Mouse (Mus musculus) embryo, embryonic 9.5 days (tissue): ENCODE data around the gene Vdr.

ENCODE experiments used
- DNase-seq: peaks from one replicate; pipeline ENCODE4 v3.0.0-alpha.2; 2017; ENCODE audit errors: extremely low spot score

Vdr gene

DNA sequence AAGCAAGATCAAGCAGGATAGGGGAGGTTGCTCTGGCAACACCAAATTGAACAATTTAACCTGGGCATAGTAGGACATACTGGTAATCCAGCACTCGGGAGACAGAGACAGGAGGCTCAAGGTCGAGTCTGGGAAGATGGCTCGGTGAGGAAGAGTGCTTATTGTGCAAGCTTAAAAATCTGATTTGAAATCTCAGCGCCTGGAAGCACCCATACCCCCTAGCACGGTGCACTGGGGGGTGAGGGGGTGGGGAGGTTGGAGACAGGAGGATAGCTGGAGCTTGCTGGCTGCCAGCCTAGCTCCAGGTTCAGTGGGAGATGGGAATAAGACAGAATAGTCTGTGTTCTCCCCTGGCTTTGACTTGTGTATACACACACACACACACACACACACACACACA lies 9.9 kb upstream of the Vdr start:
- DNase-seq = no peak

DNA sequence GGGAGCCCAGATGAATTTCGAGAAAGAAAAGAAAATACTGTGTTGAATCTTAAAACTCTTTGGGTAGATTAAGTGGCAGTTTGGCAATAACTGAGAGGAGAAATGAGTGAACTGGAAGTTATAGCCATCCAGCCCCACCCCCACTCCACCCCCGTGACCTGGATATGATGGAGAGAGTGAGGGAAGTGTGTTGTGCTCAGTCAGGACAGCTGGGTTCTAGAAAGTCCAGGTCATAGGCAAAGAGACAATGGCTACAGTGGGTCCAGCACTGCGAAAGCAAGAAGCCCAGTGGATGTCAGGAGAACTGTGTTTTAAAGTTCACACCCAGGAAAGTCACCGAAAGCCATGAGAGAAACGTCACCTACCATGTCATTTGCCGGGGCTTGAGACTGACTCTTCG lies 8.8 kb upstream of the Vdr start:
- DNase-seq = no peak

DNA sequence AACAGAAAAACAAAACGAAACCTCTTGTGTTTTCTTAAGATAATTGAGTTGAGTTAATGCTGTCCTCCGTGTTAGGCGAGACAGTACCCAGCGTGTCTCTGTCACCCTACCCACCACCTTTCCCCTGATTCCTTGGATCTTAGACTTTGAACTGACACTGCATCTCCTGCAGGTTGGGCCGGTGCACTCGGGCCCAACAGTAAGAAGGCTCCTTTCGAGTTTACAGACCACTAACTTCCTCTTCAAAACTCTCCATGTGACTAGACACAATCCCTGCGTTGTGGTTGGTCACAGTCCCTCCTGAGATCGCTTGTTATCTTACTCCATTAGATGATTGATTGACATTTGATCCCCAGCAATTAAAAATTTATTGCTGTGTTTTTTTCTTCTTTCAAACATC lies 7.6 kb upstream of the Vdr start:
- DNase-seq = no peak

DNA sequence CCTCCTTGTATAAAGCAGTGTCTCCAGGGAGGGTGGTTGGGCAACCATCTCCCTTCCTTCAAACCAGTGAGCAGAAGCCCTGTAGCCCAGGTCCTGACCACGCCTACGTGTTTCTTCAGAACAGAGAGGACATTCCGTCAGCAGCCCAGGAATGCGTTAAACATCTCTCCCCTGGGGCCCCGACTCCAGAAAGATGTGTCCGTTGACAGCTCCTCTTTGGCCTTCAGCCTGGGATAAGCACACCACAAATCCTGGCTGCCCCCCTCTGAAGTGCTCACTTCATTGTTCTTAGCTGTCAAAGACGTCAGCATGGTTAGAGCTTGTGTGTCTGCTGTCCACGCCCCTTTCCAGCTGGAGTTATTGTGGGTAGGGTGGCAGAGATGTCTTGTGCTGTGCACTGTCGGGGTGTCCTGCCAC lies 3.9 kb upstream of the Vdr start:
- DNase-seq = peak; percentile 53

DNA sequence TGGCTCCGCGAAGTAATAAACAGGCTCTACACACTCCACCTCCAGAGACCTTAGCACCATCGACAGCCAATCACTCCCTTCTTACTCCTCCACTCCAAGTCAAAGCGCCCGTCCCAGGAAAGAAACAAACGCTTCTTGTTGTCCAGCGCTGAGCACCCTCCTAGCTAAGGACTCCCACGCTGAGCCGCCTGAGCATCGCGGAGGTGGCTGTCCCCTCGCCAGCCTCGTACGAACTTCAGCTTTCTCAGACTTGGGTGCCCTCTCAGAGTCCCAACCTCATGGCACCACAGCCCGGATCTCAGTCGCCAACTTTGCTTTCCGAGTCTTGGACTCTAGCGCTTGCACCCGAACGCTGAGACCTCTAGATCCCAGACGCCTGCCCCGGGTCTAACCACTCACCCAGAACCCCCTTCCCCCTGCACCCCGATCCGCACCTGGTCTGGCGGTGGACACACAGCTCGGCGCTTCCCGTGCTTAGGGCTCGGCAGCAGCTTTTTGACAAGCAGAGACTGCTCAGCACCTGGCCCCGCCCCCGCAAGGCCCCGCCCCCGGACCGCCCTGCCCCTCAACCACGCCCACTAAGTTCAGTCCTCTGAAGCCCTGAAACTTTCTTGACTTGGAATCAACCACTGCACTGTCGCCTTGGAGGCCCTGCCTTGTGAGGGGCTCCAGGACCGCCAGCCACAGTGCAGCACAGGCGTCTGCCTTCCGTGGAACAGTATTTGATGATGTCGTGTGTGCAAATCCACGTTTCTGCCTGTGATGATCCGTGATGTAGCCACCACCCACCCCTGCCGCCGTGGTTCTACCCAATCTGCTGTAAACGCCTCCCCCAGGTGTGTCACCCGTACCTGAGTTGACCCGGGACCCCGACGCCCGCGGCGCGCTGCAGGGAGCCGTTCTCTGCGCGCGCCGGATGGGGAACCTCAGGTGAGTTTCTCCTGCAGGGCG lies 2.4 kb downstream of the Vdr start:
- peak; percentile 85 for DNase-seq

DNA sequence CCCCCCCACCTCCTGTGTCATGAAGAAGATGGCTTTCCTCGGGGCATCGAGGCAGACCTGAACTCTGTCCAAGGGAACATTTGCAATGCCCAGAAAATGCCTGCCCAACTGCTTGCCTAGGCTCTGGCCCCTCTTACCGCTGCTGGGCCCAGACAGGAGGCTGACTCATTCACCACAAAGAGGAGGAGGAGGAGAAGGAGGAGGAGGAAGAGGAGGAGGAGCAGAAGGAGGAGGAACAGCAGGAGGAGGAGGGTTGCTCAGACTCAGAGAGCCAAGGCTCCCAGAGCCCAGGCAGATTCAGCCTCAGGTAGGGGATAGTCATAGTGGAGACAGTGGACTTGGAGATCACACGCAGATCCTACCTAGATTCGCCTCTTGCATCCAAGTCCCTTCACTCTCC lies 3.2 kb downstream of the Vdr start:
- no peak for DNase-seq

DNA sequence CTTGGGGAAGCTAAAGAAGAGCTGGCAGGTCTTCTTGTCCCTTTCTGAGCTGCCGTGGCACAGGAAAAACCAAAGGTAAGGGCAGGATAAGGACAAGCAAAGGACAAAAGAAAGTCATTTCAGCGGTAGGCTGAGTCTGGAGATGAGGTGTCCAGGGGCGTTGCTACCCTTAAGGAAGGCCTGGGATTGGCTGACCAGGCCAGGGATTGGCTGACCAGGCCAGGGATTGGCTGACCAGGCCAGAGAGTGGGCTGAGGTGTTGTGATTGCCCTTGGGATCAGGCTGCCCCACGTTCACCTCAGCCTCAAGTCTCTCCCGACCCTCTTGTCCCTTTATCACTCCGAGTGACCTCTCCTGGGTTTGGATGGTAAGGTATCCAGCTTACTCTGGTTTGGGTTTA lies 5.1 kb downstream of the Vdr start:
- no peak for DNase-seq

DNA sequence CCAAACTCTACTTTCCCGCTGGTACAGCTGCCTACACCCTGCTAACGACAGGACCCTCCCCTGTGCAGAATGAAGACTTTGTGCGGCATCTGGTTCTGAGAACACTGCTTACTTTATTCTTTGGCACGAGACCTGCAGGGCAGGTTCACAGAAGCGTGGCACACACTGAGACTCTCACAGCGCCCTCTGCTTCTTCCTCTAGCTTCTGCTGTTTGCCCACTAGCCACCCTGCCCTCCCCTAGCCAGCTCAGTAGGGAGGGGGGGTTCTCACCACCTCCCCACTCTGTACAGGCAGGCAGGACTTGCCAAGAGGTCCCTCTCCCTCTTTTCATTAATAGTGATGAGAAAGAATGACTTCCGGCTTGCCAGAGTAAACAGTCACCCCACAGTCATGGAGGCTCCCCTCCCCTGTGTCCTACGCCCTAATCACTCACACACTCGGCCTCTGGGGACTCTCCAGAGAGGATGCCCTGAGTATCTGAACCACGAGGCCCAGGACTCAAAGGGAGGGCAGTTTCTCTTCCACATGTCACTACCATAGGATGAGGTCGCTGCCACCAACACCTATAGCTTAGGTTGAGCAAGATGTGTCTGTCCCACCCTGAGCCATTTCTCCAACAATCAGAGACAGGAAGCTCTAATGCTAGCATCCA lies 6.0 kb downstream of the Vdr start:
- DNase-seq = no peak

DNA sequence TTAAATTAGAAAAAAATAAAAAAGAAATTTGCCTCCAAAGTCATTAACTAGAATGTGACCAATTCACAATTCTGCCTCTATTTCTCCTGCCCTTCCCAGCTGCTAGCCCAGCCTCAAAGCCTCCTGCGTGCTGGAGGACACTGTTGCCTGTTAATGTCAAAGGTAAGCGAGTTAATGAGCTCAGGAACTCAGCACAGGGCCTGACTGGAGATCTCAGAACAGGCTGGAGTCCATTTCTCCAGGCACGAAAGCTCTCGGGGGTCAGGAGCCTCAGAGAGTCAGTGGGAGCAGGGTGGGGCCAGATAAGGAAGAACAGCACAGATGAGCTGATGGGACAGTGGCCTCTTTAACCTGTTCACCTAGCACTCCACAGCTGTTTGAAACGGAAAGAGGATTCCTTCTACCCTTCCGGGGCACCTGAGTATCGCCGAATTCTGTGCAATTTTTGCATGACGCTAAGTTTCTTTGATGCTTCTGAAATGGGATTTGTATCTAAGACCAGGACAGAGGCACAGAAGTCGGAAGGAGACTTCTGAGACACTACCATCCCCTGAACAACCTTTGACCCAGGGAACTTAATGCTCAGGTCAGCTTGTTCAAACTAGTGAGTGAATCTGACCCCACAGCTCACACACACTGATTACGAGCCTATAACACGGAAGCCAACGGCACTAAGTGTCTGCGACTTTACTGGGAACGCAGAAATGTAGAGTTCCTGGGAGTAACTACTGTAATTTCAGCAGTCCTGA lies 7.0 kb downstream of the Vdr start:
- no peak for DNase-seq

DNA sequence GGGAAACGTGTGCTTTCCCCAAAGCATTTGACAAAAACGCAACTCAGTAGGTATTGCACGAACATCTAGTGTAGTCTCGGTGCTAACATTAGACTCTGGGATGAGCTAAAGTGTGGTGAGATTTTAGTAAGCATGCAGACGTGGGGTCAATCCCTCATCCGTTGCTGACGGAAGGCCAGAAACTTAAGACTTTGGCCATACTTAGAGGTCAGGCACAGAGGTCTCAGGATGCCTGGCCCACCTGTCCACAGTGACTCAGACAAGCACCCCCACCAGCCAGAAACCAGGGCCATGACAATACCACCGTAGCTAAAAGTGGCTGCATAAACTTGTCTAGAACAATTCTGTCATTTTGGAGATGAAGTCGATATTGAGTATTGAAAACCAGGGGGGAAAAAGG lies 9.4 kb downstream of the Vdr start:
- DNase-seq = no peak

DNA sequence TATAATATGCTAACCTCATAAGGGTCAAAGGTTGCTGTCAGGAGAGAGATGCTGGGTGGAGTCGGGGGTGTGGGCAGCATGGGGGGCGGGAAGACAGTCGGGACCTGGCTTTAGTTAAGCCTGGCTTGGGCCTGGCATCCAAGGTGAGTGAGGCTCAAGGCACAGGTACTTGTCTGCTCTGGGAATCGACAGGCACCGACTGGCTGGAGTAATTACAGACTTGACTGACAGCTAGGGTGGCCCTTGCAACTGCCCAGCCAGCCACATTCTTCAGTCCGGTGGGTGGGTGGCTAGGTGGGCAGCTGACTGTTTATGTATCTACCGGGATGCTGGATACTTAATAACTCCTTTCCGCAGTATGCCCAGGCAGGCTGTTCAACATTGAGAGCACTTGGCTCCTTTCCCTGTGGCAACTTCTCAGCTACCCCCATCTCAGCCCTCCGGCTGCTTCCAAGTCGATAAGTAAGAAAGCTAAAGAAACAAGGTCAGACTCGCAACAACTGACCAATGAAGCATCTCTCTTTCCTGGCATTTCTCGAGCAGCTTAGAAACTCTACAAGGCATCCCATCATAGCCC lies 10.0 kb downstream of the Vdr start:
- DNase-seq = no peak

DNA sequence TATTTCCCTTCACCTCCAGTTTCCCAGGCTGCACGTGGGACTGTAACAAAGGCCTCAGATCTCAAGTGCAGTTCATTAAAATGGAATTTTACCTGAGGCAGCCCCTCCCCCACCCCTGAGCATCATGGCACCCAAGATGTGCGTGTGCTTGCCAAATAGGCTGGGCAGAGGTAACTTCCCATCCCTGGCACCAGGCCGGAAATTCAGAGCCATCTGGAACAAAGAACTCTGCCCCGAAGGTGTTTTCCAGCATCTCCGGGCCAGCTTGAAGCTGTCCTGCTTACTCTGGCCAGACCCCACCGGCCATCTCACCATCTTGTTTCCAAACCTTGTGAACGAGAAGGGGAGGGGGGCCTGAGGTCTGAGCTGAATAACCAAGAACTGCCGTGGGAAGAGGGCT lies 10.7 kb downstream of the Vdr start:
- DNase-seq = no peak

DNA sequence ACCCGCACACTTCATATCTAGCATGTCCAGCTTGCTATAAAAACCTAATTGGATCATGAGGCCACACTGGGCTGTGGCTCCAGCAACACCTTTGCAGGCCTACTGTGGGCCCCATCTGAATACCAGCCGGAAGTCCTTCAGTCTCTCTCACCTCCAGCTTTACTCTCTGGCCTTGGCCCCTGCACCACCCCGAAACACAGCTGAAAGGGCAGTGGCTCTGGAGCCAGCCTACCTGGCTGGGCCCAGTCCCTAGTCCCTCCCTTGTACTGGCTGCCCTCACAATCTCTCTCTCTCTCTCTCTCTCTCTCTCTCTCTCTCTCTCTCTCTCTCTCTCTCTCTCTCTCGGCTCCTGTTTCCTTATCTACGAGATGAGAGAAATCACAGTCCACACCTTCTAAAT lies 11.6 kb downstream of the Vdr start:
- no peak for DNase-seq

DNA sequence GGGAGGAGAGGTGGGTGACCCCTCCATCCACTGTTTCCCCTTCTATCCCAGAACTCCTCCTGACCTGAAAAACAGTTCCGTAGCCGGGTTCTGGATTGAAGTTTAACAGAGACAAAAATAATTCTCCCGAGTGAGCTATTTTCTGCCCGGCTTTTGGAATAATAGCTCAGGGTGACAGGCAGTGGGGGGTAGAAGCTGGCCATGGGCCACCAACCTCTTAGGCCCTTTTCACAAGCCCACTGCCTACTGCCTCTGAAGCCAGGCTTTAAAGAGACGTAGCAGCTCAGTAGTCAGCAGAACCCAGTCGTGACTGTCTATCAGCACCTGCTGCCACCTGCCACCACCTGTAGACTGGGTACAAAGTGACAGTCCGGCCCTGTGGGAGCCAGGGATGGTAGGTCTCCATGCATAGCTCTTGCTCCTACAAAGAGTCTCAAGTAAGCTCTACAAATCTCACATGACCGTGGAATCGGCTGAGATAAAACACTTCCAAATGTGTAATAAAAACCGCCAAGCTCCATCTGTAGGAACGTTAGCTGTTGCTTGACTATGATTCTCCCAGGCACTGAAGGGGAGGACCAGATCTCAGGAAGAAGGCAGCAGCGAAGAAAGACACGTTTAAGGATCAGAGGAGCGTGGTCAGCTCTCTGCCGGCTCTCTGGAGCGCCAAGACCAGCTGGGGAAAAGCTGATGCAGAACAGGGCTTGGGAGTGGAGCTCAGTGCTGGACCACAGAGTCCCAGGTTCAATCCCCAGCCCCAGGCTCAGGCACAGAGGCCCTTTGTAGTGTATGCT lies 13.4 kb downstream of the Vdr start:
- DNase-seq = no peak

DNA sequence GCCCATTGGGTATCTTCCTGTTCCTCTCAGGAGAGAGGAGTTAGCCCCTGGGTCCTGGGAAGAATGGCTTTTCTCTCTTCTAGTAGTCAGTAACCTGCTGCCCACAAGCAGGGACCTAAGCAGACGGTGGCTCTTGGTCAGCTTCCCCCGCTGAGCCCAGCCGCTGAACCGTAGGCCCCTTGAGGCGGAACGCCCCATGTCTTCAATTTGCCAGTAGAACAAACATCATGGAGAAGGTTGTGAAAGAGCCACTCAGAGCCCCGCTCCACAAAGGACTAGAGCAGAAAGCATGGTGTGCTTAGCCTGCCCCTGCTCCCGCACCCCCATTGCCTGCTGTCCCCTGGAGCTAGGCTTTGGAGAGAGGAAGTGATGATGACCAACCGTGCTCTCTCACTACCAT lies 14.1 kb downstream of the Vdr start:
- no peak for DNase-seq

DNA sequence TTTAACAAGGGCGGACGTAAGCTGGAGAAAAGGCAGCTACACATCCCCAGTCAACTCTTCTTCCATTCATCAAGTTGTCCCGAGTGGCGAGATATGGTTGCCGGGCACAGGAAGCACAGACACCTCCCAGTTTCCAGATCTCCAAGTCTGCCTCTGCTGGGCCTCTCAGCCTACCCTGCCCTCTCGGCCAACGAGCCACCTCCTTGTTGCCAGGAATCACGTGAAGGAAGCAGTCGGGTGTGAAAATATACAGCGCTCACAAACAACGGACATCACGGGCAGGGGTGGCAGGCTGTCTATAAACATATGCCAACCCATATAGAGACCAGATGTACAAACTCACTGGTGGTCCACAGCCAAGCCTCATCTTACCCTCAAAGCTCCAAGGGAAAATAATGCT lies 14.6 kb downstream of the Vdr start:
- DNase-seq = no peak

DNA sequence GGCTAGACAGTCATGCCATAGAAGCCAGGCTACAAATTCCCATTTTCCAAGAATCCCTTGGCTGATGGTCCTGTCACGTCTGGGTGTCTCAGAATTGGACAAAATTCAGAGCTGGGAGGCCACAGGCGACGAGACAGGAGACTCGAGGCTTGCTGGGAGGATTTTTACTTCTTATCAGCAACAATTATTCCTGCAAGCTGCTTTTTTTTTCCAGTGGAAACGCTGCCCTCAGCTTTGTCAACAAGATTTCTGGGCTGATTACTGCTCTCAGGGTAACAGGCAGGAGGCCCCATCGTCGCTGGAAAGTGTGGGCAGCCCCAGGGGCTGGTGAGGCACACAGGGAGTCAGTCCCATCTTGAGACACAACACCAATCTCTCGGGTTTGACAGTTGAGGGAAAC lies 17.9 kb downstream of the Vdr start:
- no peak for DNase-seq

DNA sequence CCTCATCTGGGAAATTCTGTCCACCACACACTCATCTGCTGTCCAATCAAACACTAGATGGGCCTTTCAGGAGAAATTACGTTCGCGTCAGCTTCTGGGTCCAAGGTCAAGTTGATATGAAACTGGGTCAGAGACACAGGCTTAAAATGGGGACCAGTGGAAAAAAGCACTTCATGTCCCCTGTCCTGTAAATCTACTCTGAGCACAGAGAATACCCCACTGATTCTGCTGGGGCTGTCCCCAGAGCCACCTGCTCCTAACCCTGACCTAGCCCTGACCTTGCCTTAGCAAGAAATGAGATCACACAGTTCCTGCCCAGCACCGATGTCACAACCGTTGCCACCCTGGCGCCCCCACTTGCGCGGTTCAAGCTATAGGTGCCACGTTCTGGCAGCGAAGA lies 20.0 kb downstream of the Vdr start:
- DNase-seq = no peak

DNA sequence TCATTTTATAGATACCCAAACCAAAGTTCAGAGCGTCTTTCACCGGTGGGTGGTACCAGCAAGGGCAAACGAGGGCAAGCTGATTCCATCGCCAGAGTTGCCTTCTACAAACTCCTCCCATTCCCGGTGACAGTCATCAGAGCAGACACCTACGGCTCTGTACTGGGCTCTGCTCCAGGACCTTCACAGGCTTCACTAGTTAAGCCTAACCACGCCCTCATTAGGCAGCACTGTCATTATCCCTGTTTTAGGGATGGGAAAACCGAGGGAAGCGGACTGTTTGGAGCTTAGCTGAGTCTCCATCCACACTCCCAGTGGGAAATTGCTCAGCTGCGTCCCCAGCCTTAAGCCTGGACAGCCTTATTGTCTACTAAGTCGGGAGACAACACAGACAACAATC lies 20.4 kb downstream of the Vdr start:
- DNase-seq = no peak

DNA sequence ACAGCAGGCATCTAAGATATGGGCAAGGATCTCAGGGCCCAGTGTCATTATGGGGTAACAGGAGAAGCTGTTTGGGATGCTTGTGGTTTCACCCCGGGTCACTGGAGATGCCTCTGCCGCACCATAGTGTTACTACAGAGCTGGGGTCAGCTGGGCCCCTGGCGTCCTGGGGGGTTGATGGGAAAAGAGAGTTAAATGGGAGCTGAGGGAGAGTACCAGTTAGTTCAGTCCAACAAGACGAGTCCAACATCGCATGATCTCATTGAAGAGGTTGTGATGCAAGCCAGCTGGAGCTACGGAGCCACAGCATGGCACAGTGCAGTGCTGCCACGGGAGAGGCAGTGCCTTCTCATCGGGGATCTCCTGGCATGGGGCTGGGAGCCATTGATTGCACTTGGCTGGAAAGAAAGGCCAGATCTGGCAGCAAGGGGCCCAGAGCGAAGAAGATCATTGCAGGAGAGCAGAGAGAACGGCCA lies 22.9 kb downstream of the Vdr start:
- no peak for DNase-seq

DNA sequence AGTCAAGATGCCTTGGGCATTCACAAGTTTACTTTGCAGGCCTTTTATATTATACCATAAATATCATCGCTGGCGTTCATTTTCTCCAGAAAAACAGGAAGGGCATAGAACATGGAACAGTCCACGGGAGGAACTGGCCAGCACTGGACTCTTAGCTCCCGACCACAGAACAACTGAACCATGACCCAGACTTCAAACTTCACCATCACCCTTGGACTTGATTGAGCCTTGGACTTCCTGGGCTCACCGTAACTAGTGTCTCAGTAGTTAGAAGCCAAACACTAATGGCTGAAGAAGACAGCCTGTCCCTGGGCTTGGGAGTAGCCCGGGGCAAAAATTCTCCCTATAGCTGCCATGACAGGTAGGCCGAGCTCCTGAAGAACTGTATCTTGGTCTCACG lies 29.0 kb downstream of the Vdr start:
- DNase-seq = no peak
